Mouse (Mus musculus): ENCODE measurements around the gene Capza1.

The Capza1 gene

DNA sequence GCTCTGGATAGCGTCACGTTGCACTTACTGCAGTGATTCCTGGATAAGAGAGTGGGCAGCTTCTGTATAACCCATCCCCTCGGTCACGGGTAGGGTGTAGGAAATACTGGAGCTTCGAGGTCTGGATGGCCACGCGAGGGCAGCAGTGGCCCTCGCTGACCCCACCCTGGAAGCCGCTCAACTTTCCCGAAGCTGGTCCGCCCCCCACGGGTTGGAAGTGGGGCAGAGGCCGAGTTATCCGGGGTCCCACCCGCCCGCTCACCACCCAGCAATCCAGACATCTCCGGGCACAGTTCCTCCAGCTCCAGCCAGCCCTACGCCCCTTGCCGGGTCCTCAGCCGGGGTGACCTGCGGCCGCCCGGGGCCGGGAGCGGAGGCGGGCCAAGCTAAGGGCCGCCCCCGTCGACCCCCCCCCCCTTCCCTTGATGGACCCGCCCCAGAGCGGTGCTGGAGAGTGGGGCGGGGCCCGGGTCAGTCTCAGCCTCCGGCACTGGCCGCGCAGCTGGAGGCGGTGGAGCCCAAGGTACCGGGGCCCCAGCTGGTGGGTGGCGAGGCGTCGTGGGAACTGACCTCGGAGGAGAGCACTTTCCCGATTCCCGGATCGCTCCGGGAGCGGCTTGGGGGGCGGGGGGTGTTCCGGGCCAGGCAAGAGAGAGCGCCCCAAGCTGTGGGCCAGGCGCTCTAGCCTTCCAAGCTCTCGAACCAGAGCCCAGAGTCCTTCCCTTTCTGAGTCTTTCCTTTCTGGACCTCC lies 75.6 kb downstream of the Capza1 start:
- DNase-seq (ENCODE audit: low spot score in 2 of 2): no peak

- no peak for DNase-seq (ENCODE audit: low spot score in 2 of 2)
Measured at GRCm38 (mm10) chr3:104788075-104788474, 76.2 kb downstream of the Capza1 start, which contains the start of gene Rhoc. Gene Rhoc (plus strand): TSS chr3:104788375.

DNA sequence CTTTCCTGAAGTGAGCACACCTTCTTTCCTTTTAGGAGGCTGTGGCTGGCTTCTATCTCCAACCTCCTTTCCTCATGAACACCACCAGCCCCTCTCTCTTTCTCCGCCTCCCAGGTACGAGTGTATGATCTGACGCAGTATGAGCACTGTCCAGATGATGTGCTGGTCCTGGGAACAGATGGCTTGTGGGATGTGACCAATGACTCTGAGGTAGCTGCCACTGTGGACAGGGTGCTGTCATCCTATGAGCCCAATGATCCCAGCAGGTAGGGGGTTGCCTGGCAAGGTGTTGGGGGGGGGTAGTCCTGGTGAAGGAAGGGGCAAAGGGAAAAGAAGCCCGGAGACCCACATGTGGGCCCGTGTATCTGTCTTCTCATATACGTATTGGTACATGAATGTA lies 79.0 kb downstream of the Capza1 start:
- DNase-seq (ENCODE audit: low spot score in 2 of 2): no peak

DNA sequence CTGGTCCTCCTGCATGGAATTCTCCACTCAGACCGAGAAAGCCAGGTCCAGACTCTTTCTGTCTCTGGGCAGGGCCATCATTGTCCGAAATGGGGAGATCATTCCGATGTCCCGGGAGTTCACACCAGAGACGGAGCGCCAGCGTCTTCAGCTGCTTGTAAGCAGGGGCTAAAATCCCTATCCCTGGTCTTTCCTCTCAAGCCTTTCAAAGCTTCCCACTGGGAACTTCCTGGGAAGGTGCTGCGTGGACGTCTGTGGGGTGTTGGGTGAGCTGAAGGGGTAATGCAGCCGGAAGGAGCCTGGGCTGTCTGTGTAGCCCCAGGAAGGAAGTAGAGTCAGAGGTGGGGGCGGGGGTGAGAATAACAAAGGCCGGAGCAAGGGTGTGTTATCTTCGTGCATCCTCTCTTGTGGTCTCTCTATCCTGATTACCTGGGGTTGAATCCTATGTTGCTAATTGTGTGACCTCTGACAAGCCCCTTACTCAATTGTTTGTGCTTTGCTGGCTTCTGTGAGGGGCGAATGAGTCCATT lies 80.3 kb downstream of the Capza1 start:
- no peak for DNase-seq (ENCODE audit: low spot score in 2 of 2)

- no peak for DNase-seq (ENCODE audit: low spot score in 2 of 2)
Measured at GRCm38 (mm10) chr3:104782061-104782681, 82.1 kb downstream of the Capza1 start.

GRCm38 (mm10) chr3:104781471-104781903 lies 82.8 kb downstream of the Capza1 start, which contains the start of gene Fam19a3:
Gene Fam19a3 (minus strand): TSS chr3:104781840.
- DNase-seq (ENCODE audit: low spot score in 2 of 2): no peak

GRCm38 (mm10) chr3:104780561-104781420 lies 83.5 kb downstream of the Capza1 start, which contains the start of gene Ppm1j:
Gene Ppm1j (plus strand): TSS chr3:104781056.
- no peak for DNase-seq (ENCODE audit: low spot score in 2 of 2)

DNA sequence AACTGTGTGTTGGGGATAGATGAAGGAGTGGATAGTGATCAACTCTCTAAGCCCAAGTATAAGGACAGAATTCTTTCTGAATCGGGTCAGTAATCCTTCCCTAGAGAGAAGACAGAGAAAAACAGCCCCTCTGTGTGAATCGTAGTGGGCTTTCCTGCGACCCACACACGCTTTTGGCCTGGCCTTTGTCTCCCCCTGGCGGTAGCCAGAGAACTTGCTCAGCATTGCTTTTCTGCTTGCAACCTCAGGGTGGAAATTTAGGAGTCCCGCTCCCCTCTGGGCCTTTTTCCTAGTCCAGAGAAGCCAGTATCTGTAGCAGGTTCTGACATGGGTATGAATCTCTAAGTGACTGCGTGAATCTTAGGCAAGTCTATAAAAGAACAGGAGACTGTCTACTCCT lies 84.4 kb downstream of the Capza1 start:
- DNase-seq (ENCODE audit: low spot score in 2 of 2): no peak

GRCm38 (mm10) chr3:104777342-104777741 lies 87.0 kb downstream of the Capza1 start:
- DNase-seq (ENCODE audit: low spot score in 2 of 2): no peak

- DNase-seq (ENCODE audit: low spot score in 2 of 2): no peak
Measured at GRCm38 (mm10) chr3:104773301-104773700, 91.0 kb downstream of the Capza1 start.

All from right cerebral cortex, postnatal 36 days (tissue).